Mouse (Mus musculus) retina, postnatal 1 day (tissue): ENCODE measurements around the gene Mmp14.

Experiments used
- DNase-seq: peaks from one replicate; pipeline ENCODE4 v3.0.0-alpha.2; 2012

The Mmp14 gene

DNA sequence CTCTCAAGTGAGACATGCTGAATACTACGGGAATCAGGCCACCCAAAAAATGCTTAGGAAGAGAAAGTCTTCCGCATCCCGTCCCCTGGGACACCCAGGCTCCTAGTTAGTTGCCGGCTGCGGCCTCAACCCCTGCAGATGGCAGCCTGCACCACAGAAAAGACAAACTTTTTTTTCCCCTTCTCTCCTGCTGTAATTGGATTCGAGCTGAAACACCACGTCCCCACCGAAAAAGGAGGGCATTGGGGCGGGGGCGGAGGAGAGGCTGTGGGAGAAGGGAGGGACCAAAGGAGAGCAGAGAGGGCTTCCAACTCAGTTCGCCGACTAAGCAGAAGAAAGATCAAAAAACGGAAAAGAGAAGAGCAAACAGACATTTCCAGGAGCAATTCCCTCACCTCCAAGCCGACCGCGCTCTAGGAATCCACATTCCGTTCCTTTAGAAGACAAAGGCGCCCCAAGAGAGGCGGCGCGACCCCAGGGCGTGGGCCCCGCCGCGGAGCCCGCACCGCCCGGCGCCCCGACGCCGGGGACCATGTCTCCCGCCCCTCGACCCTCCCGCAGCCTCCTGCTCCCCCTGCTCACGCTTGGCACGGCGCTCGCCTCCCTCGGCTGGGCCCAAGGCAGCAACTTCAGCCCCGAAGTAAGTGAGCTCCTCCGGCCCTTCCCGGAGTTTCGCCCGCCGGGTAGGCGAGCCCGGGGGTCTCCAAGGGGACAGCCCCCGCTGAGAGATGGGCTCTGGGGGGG lies at the start of gene Mmp14:
Mmp14 (plus strand) TSS at position 279 of the 744 bp plus-strand sequence.
- DNase-seq, result peak; percentile 87

DNA sequence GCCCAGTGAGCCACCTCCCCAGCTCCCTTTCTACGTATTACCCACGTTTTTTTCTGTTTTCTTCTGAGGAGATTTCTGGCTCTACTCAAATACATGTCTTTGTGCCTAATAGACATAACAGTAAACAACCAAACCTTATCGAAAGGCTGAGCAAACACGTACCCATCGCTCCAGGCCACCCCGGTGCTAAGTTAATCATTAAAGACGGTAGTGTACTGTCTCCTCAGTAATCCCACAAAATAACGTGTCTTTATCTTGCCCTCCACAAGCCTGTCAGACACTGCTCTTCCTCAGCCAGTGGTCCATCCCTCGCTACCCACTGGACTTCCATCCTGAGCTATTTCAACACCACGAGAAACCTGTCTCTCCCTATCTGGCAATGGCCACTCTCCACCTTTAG lies 49.6 kb upstream of the Mmp14 start:
- DNase-seq, result no peak

DNA sequence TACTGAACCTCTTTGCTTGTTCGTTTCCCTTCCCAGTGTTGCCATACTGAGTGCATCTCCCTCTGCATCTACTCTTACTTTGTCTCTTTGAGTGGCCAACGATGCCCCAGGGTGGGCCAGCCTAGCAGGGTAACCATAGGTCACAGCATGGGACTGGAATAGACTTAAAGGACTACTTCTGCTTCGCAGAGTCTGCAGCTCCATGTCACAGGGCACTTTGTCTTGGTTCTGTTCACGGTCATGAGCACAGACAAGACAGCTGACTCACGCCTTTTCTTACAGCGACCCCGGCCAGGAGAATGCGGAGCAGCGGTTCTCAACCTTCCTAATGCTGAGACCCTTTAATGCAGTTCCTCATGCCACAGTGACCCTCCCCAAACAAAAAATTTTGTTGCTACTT lies 48.8 kb upstream of the Mmp14 start:
- peak; percentile 30 for DNase-seq

DNA sequence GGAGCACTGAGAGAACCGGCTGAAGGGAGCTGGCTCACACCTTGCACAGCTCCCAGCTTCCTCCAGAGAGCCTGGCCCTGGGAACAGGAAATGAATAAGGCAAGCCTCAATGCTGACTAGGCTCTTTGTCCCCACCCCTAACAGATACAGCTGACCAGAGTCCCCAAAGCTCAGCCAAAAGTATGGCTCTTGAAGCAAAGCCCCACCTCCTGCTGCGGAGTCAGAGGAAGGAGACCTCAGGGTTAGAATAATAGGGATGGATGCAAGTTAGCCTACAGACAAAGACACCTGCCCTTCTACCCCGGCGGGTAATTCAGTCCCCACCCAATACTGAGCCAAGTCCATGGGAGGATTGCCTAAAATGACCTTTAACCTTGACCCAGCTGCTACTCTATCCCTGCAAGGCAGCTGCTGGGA lies 48.0 kb upstream of the Mmp14 start:
- DNase-seq, result no peak

DNA sequence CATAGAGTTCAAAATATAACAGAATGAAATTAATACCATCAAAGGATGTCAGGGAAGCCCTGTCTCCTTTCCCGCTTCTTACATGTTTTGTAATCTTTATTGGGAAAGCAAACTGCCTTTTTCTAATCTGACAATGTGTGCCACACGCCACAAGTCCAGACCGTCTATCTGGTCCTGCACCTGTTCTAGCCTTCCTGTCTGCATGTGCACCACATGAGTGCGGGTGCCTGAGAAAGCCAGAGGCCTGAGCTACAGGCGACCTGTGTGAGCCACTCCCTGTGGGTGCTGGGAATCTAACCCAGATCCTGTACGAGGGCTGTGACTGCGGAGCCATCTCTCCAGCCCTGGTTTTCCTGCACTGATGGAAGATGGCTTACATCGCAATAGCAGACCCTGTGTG lies 47.0 kb upstream of the Mmp14 start:
- no peak for DNase-seq

DNA sequence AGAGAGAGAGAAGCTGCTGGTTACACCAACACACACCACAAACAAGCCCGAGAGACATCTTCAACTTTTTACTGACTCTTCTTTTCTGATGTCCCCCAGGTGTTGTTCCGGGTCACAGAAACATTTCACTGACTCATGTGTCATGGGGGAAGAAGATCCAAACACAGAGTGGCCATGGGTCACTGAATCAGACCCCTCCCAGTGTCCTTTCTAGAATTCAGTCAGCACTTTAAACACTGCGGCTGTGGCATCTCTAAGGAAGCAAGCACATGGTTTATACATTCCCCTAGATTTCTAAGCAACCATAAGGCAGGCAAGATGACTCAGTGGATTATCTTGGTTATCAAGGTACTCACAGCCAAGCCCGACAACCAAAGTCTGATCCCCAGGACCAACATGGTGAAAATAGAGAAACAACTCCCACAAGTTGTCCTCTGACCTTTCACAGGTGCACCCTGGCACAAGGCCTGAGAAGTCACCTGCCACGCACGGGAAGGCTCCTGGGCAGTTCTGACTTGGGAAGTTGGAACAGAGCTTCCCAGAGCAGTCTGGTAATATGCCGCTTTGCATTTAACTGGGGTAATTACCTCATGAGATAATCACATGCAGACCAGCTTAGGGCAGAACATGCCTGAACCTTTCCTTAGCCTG lies 45.3 kb upstream of the Mmp14 start:
- no peak for DNase-seq

DNA sequence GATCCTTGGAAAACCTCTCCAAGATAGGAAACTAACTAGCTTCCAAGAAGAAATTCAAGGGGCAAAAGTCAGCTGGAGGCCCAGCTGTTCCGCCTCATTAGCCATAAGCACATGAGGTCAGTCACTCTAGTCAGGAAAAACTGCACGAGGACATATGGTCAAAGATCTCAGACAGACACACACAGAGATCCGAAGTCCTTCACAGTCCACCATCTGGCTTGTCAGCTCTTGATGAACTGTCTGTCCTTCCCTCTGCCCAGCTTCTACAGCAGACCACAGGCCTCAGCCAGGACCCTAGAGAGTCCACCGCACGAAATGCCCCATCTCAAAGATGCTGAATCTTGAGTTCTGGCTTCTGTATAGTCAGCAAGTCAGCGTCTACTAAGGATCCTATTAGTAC lies 43.9 kb upstream of the Mmp14 start:
- DNase-seq, result no peak

DNA sequence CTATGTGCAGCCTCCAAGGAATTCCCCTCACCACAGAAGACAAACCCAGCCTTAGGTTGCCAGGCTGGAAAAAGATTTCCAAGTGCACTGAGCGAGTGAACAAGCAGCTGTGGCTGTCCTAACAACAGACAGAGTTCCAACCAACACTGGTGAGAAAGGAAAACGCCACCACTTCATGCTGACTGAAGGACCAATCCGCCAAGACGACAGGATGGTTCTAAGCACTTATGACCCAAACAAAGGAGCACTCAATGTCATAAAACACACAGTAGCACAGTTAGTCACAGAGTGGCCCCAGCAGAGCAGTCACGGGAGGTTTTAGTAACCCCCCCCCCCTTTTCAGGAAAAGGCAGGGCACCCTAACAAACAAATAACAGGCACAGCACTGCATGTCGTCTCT lies 40.6 kb upstream of the Mmp14 start:
- DNase-seq, result no peak

DNA sequence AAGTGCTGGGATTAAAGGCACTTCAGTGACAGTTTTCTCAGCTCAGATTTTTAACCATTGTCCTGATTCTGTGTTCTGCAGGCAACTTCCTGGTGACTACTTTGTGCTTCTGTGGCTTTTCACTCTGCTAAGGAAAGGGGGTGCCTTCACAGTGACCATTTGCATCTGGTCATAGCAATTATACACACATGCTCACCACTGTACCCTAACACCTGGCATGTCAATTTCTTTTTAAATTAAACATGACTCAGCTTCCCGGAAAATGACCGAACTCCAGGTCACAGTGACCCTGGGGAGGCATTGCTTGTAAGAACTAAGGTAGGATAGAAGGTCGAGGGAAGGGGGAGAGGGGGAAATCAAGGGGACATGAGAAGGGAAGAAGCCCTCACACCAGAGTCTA lies 37.6 kb upstream of the Mmp14 start:
- no peak for DNase-seq

DNA sequence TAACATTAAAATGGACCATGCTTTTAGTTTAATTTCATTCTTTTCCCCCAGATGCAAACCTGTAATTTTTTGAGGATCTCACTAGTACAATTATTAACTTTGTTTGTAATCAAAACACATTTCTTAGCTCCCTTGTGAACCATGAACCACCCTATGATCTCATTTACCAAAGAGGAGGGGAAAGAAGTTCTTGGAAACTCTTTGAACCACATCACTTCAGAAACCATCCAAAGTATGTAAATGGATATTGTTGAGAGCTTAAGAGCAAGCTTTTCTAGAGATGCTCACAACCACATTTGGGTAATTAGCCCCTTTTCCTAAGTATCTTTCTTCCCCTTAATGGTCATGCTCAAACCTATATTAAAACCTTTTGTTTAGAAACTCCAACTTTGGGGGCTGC lies 37.1 kb upstream of the Mmp14 start:
- DNase-seq, result no peak

DNA sequence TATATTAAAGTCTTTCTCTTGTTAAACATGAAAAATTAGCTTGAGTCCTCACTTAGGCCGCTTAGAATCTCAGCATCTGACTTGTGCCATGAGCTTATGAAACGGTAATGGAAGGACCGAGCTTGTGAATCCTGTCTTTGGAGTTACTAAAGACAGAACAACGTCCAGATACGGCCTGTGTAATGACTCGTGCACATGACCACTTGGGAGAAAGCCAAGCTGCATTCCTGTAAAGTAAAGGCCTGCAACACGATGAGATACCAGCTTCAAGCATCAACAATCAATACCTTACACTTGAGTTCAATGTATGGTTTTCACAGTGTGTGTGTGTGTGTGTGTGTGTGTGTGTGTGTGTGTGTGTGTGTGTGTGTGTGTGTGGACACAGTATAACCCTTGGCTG lies 34.7 kb upstream of the Mmp14 start:
- DNase-seq, result no peak

DNA sequence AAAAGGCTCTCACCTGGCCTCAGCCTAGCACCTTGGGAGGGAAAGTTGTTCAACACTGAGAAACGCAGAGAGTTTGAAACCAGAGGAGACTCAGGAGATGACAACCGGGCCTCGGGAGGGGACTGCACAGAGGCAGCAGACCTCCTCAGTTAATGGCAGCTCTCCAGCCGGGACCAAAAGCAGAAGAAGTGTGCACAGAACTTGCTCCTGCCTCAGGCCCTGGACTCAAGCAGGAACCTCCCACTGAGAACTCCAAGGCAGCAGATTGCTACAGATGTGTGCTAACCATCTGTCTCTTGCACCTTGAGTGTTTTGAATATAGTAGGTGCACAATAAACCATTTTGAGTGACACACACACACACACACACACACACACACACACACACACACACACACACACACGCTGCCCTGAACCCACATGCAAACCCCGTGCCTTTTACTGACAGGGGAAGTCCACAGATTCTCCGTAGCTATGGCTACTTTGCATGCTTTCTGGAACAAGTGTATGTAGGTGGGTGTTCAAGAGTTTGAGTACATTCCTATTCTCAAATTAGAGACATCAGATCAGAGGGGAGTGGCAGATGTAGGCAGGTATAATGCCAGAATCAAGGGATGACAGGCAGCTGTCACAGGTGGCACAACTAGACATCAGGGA lies 33.4 kb upstream of the Mmp14 start:
- DNase-seq, result no peak

DNA sequence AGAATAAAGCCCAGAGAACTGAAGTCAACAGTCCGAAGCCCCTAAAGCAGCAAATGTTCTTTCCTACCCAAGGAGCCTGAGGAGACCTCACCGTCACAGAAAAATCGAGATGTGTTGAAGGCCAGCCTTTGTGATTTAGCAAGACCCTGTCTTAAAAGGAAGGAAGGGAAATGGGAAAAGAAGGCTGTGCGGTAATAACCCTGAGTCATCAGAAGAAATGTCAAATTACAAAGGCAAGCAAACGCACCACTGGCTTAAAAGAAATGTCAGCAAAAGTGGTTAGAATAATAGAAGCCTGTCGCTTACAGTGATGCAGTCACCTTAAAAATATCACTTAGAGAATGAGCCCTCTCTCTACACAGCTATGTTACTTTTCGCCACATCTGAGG lies 32.9 kb upstream of the Mmp14 start:
- DNase-seq, result no peak

DNA sequence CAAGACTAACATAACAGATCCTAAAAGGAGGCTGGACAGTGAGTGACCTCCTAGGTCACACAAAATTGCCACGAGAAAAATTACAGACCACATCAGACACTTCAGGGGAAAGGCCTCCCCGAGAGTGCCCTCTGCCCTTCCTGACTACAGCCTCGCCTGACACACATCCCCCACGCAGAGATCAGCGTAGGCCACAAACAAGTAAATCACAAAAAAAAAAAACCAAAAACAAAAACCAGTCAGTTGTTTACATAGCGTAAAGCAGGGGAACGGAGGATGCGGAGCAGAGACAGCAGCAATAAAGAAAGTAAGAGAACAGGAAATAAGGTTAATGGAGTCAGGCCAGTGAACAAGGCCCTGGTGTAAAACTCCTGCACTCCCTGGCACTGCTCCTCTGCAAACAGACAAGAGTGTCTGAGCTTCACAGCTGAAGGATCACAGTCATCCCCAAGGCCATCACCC lies 32.5 kb upstream of the Mmp14 start:
- DNase-seq, result no peak

DNA sequence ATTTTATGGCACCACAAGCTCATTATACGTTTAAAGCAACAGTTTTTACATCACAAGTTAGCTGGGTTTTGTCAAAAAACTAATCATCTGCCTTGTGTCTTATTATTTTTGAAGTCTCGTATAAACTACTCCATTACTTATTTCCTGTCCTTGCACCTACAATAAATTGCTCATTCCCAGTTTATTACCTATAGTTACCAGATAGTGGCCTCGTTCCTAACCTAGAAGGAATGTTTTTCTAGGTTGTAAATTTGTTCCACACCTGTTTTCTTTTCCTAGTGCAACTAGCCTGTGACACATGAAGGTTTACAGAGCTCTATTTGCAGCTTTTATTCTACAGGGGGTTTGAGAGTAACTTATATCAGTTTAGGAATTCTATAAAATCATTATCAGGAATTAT lies 29.7 kb upstream of the Mmp14 start:
- no peak for DNase-seq

DNA sequence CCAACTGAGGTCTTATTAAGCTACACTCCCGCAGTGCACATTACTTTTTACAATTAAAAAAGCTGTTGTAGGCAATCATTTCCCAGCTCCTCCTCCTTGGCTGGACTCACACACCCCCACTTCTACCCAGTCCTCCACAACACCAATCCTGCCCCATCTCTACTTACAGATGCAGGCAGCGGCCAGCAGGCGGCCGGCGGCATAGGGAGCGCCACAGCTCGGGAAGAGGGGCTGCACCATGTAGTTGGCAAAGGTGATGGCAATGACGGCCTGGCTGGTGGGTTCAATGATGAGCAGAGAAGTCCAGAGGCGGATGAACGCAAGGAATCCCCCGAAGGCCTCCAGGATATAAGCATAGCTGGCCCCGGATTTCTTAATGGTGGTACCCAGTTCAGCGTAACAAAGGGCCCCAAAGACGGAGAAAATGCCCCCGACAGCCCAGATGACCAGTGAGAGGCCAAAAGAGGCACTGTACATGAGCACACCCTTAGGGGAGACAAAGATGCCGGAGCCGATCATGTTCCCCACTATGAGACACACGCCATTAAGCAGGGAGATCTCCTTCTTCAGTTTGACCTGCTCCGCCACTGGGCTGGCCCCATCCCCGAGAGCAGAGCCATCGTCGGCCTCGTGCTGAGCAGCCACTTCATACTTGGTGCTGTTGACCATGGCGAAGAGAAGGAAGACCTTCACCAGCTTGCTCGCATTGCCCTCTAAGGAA lies 22.9 kb upstream of the Mmp14 start:
- no peak for DNase-seq

DNA sequence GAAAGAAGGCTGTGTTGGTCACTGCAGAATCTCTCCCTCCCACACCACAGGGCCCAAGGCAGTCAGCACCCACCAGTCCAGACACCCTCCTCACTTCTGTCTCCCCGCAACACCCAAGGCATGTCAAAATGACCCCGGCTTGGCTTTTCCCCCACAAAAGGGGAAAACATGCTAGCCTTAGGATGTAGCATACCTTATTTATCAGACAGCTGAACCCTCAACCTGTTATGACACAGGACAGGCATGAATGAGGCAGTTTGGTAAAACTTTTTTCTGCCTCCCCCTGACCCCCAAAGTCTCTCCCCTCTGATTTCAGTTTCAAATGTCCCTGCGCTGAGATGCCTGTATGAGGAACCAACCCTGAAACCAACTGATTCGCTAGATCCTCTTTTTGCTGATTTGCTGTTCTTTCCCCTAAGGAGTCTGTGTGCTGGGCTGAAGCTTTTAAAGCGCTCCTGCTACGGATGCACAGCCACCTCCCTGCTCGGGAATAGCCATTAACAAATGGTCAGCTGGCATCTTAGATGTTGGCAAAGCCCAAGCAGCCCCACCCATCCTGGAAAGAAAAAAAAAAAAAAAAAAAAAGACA lies 22.3 kb upstream of the Mmp14 start:
- no peak for DNase-seq

DNA sequence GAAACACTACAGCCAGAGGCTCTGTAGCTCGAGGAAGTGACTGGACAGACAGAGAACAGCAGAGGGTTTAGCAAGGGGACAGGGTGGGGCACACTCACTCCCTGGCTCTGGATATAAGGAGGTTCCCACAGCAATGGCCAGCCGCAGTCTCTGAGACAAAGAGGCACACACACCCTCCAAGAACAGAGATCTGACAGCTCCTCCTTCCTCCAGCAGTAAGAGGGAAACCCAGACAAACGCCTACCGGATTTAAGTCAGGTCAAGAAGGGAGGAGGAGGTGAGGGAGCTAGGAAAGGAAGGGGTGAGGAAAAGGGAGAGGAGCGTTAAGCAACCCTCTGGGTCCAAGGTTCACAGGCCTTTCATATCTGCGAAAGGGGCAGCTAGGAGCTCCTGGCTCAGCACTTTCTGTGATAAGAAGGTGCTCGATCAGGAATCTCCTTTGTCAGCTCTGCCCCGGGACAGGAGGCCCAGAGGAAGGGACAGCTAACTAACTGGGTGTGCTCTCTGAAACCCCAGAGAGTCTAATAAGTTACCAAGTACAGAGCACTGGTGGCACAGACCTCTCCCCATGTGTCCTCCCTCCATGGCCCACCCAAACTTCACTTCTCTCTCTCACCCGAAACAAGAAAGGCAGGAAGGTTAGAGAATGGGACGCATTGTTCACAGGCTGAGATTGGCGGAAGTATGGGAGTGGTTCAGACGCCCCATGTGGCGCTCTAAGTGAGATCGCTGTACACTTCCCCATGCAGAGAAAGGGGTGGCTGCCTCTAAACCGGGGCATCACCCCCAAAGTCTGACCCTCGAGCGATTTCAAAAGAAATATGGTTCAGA lies 21.2 kb upstream of the Mmp14 start:
- no peak for DNase-seq

DNA sequence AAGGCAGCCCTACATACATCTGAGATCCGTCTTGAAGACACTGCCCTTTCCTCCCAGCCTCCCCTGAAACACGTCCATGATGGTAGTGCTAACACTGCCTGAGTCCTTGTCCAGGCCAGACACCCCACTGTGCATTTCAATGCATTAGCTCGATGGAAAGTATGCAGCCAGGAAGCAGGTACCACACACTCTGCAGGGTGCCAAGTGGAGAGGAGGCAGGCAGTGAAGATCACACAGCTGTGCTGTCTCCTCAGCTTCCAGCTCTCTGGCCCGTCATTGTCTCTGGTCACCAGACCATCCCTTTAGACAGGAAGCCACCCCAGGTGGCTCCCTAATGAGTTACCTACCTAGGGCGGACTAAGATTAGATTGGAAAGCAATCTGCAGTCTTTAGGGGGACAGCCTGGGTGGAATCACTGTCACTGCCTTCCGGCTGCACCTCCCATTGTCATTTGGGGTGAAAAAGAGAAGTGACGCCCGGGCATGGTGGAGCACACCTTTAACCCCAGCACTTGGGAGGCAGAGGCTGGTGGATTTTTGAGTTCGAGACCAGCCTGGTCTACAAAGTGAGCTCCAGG lies 19.3 kb upstream of the Mmp14 start:
- DNase-seq, result no peak

DNA sequence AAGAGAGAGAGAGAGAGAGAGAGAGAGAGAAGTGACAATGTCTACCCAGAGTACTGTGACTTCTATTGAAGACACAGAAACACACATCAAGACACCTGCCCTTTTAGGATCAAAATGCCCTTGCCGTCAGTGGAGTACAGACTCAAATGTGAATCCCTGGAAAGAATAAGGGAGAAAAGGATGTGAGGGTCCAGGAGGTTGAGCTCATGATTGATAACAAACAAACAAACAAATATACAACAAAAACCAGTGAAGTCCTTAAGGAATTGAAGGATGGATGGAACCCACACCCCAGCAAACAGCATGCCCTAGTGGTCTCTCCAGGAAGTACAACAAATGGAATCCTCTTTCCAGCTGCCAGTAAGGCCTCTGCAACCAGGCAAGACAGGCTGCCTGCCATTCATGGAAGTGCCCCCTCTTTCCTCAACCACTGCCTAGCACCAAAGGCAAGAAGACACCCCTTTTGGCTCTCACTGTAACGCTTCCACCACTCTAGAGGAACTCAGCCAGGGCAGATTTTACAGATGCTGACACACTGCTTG lies 18.7 kb upstream of the Mmp14 start:
- DNase-seq, result peak; percentile 82

DNA sequence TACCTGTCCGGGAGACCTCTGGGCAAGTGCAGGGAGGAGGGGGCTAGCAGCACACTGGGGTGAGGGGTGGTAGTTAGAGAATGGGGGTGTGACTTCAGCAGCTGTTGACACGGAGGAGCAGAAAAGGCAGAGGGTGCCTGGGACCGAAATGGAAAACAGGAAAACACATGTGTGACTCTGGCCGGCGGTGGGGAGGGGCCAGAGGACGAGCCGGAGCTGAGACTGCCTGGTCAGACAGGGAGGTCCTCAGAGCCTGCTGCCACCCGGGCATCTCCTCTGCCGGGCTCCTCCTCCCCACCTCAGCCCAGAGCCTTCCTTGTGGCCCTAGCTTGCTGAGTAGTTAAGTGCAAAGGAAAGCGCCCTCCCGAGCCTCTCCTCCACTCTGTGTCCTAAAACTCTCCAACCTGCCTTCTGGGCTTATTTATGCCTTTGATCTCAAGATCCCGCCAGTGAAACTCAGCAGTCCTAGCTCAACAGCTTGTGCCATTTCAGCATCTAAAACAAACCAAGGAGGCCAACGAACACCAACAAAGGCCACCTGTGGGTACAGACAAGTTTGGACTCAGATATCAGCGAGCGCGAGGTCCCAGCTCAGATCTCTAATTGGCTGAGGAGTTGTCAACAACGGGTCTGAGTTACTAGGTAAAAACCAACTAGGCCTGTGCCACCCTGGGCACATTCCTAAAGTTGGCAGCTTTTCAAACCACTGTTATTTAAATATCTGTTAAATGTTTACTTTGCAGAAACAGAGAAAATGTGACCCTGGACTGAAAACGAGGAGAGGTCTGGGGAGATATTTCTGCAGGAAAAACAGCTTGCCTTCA lies 17.3 kb upstream of the Mmp14 start:
- DNase-seq, result no peak
